Mouse (Mus musculus) limb, embryonic 11.5 days (tissue): ENCODE measurements around the gene Ophn1. TPM values are rescaled to one million over a fixed set of nuclear protein-coding genes. Genes with fewer than 3 reads are reported as not detected.

Source experiments
- ATAC-seq: fragments of 200-750 bp; cut with Nextera tagmentation; 2 replicates; pipeline ENCODE4 v1.8.0; 2017; ENCODE audit warnings: low read depth; ENCODE audit not compliant: insufficient number of reproducible peaks, low FRiP score, low TSS enrichment
- DNase-seq: peaks from one replicate; pipeline ENCODE4 v3.0.0-alpha.2; 2015; ENCODE audit warnings: low spot score
- H3K27ac ChIP-seq: fragments of 300-500 bp; sonication (generic); replicated peaks from 2 replicates; pipeline ENCODE4 v1.5.1; 2014; ENCODE audit warnings: low read depth, mild to moderate bottlenecking, low read length
- H3K27me3 ChIP-seq: fragments of 300-500 bp; sonication (generic); 2 replicates; pipeline ENCODE4 v1.6.1; 2014; ENCODE audit warnings: mild to moderate bottlenecking, low read length, mixed read lengths; ENCODE audit not compliant: control insufficient read depth, insufficient read depth
- H3K36me3 ChIP-seq: fragments of 300-500 bp; sonication (generic); 2 replicates; pipeline ENCODE4 v1.6.1; 2014; ENCODE audit warnings: mild to moderate bottlenecking, low read length, moderate library complexity, mixed read lengths; ENCODE audit not compliant: control insufficient read depth, insufficient read depth
- H3K4me1 ChIP-seq: fragments of 300-500 bp; sonication (generic); 2 replicates; pipeline ENCODE4 v1.6.1; 2014; ENCODE audit warnings: low read length, mixed read lengths; ENCODE audit not compliant: control insufficient read depth, insufficient read depth
- H3K4me2 ChIP-seq: fragments of 300-500 bp; sonication (generic); 2 replicates; pipeline ENCODE4 v1.6.1; 2014; ENCODE audit warnings: low read depth, mild to moderate bottlenecking, moderate library complexity; ENCODE audit not compliant: severe bottlenecking
- H3K4me3 ChIP-seq: fragments of 300-500 bp; sonication (generic); 2 replicates; pipeline ENCODE4 v1.5.1; 2014; ENCODE audit warnings: low read depth, low read length
- H3K9ac ChIP-seq: fragments of 300-500 bp; sonication (generic); 2 replicates; pipeline ENCODE4 v1.6.1; 2014; ENCODE audit warnings: mild to moderate bottlenecking, low read length
- H3K9me3 ChIP-seq: fragments of 300-500 bp; sonication (generic); 2 replicates; pipeline ENCODE4 v1.6.1; 2016; ENCODE audit warnings: low read length; ENCODE audit not compliant: control insufficient read depth
- WGBS: fragments of 180-500 bp; shearing (Covaris S2); extraction: QIAGEN DNeasy Blood & Tissue Kit; methylation state at CpG from one replicate; pipeline ENCODE4 v1.1.7; 2014; 5-methylcytosine and 5-hydroxymethylcytosine counted together
- polyA plus RNA-seq: library from polyadenylated mRNA; unstranded; fragments of >200 nt; fragmentation: Nextera tagmentation; extraction: Ambion mirVana; gene quantifications from 2 replicates; pipeline ENCODE4 v1.2.1, GENCODE M21; 2014

Gene Ophn1
- polyA plus RNA-seq, 1 experiment from 2014 or later: 9.8 TPM

- DNase-seq (no peak), ATAC-seq (no peak)
- Histone ChIP-seq H3K27me3 (no peaks in the 10 kb centered on the region), H3K4me3 (no peak overlapping the region), H3K36me3 (no peaks in the 10 kb centered on the region), H3K4me2 (no peak overlapping the region), H3K9ac (no peak overlapping the region), H3K27ac (no peak overlapping the region), H3K4me1 (no peaks in the 10 kb centered on the region), H3K9me3 (no peaks in the 10 kb centered on the region)
- whole genome bisulfite sequencing: 86% methylated on average over 3 of the region's 3 CpGs
Observed at GRCm38 (mm10) chrX:98628666-98629404, 262.0 kb downstream of the Ophn1 start.

- Histone ChIP-seq H3K9me3 (no peaks in the 10 kb centered on the region), H3K4me2 (no peak overlapping the region), H3K27ac (no peak overlapping the region), H3K4me3 (no peak overlapping the region), H3K36me3 (no peaks in the 10 kb centered on the region), H3K4me1 (no peaks in the 10 kb centered on the region), H3K9ac (no peak overlapping the region), H3K27me3 (no peaks in the 10 kb centered on the region)
- DNase-seq: peak; percentile 34
- no peak for ATAC-seq
- 8% methylated on average over 2 of the region's 2 CpGs for WGBS
Observed at GRCm38 (mm10) chrX:98618865-98619264, 272.0 kb downstream of the Ophn1 start.

GRCm38 (mm10) chrX:98617426-98617825, 273.4 kb downstream of the Ophn1 start:
- H3K9me3 ChIP-seq: no peaks in the 10 kb centered on the region
- H3K27me3 ChIP-seq: no peaks in the 10 kb centered on the region
- H3K27ac ChIP-seq: no peak overlapping the region
- ATAC-seq: no peak
- no peaks in the 10 kb centered on the region for H3K4me1 ChIP-seq
- H3K36me3 ChIP-seq: no peaks in the 10 kb centered on the region
- no peak overlapping the region for H3K4me2 ChIP-seq
- no peak overlapping the region for H3K9ac ChIP-seq
- WGBS: 69% methylated on average over 4 of the region's 4 CpGs
- H3K4me3 ChIP-seq: no peak overlapping the region
- peak; percentile 19 for DNase-seq

- H3K4me1 ChIP-seq: no peaks in the 10 kb centered on the region
- H3K9ac ChIP-seq: no peak overlapping the region
- H3K27ac ChIP-seq: no peak overlapping the region
- H3K4me3 ChIP-seq: no peak overlapping the region
- no peak overlapping the region for H3K4me2 ChIP-seq
- ATAC-seq: no peak
- no peak for DNase-seq
- H3K27me3 ChIP-seq: no peaks in the 10 kb centered on the region
- H3K9me3 ChIP-seq: no peaks in the 10 kb centered on the region
- H3K36me3 ChIP-seq: no peaks in the 10 kb centered on the region
Observed at GRCm38 (mm10) chrX:98574201-98574600, 316.6 kb downstream of the Ophn1 start.

- DNase-seq: no peak
- no peaks in the 10 kb centered on the region for H3K27me3 ChIP-seq
- H3K9ac ChIP-seq: no peak overlapping the region
Observed at GRCm38 (mm10) chrX:98546458-98546857, 344.4 kb downstream of the Ophn1 start.

GRCm38 (mm10) chrX:98515329-98515728, 375.5 kb downstream of the Ophn1 start:
- 89% methylated on average over 2 of the region's 2 CpGs for WGBS
- ATAC-seq (no peak), DNase-seq (no peak)
- H3K36me3 ChIP-seq: no peaks in the 10 kb centered on the region
- H3K4me2 ChIP-seq: no peak overlapping the region
- no peak overlapping the region for H3K27ac ChIP-seq
- no peak overlapping the region for H3K4me3 ChIP-seq
- no peaks in the 10 kb centered on the region for H3K9me3 ChIP-seq
- no peaks in the 10 kb centered on the region for H3K4me1 ChIP-seq
- H3K27me3 ChIP-seq: no peaks in the 10 kb centered on the region
- H3K9ac ChIP-seq: no peak overlapping the region

More at GRCm38 (mm10) chrX:98546458-98546857, 344.4 kb downstream of the Ophn1 start:
- ATAC-seq: no peak
- Histone ChIP-seq H3K4me2 (no peak overlapping the region), H3K36me3 (no peaks in the 10 kb centered on the region), H3K27ac (no peak overlapping the region), H3K4me3 (no peak overlapping the region), H3K4me1 (no peaks in the 10 kb centered on the region), H3K9me3 (no peaks in the 10 kb centered on the region)
- WGBS: 74% methylated on average over 1 of the region's 1 CpGs

- no peaks in the 10 kb centered on the region for H3K27me3 ChIP-seq
- H3K9ac ChIP-seq: no peak overlapping the region
- H3K9me3 ChIP-seq: no peaks in the 10 kb centered on the region
- H3K36me3 ChIP-seq: no peaks in the 10 kb centered on the region
- H3K4me2 ChIP-seq: no peak overlapping the region
- H3K4me3 ChIP-seq: no peak overlapping the region
- DNase-seq (no peak), ATAC-seq (no peak)
- WGBS: 75% methylated on average over 3 of the region's 3 CpGs
- H3K4me1 ChIP-seq: no peaks in the 10 kb centered on the region
- H3K27ac ChIP-seq: no peak overlapping the region
Observed at GRCm38 (mm10) chrX:98514359-98514904, 376.4 kb downstream of the Ophn1 start.
